Mouse (Mus musculus) gastrocnemius, postnatal 10 days (tissue): ENCODE data around the gene P2rx6. TPM values are rescaled to one million over a fixed set of nuclear protein-coding genes. Genes with fewer than 3 reads are reported as not detected.

Experiments
- total RNA-seq, 2 experiments: library from RNA; stranded (reverse); gene quantifications; 2 replicates each; pipeline ENCODE4 v1.2.3; 2021

Gene P2rx6
- total RNA-seq, 2 experiments from 2014 or later: 5.4 to 7.3 TPM

Other genes starting within 250 kb of the P2rx6 start
- gene Serpind1, start 230.5 kb upstream of the P2rx6 start, total RNA-seq: 1 to 10 TPM; 1.0 to 1.2 TPM
- 10 to 100 TPM; 12.0 to 14.3 TPM for gene Snap29, start 155.9 kb upstream of the P2rx6 start, total RNA-seq
- 10 to 100 TPM; 19.5 to 23.9 TPM for gene Pi4ka, start 155.6 kb upstream of the P2rx6 start, total RNA-seq
- gene Crkl, start 109.9 kb upstream of the P2rx6 start, total RNA-seq: 10 to 100 TPM; 24.4 to 26.7 TPM
- gene Aifm3, start 72.3 kb upstream of the P2rx6 start, total RNA-seq: under 1 TPM; 0.27 to 0.28 TPM
- 10 to 100 TPM; 27.1 to 39.5 TPM for gene Lztr1, start 53.2 kb upstream of the P2rx6 start, total RNA-seq
- gene Thap7, start 30.7 kb upstream of the P2rx6 start, total RNA-seq: 10 to 100 TPM; 14.7 to 15.0 TPM
- 1 to 10 TPM; 1.4 to 3.7 TPM for gene Lrrc74b, start 638 bp upstream of the P2rx6 start, total RNA-seq
- 1 to 10 TPM; 1.6 to 2.7 TPM for gene Slc7a4, start 21.3 kb downstream of the P2rx6 start, total RNA-seq
- gene Smpd4, start 57.5 kb downstream of the P2rx6 start, total RNA-seq: 10 to 100 TPM; 13.6 to 21.6 TPM
- gene Ccdc74a, start 84.6 kb downstream of the P2rx6 start, total RNA-seq: 1 to 10 TPM; 2.2 to 2.5 TPM
- 10 to 100 TPM; 24.5 to 34.9 TPM for gene Med15, start 171.0 kb downstream of the P2rx6 start, total RNA-seq
- 10 to 100 TPM; 22.5 to 28.3 TPM for gene Klhl22, start 197.7 kb downstream of the P2rx6 start, total RNA-seq
- 10 to 100 TPM; 17.3 to 25.4 TPM for gene Scarf2, start 235.4 kb downstream of the P2rx6 start, total RNA-seq